Mouse (Mus musculus) bone marrow macrophage, adult 2 months (primary cell): ENCODE data around the gene Prickle2.

Source experiments
- CTCF ChIP-seq: IDR thresholded peaks from 2 replicates; pipeline ENCODE4 v1.5.1; 2012; ENCODE audit warnings: low read depth, mild to moderate bottlenecking, low read length, moderate library complexity
- POLR2A ChIP-seq: IDR thresholded peaks from 2 replicates; pipeline ENCODE4 v1.6.1; 2012; ENCODE audit warnings: mild to moderate bottlenecking, low read depth, low read length, borderline replicate concordance

GRCm38 (mm10) chr6:92477621-92478020 is 228.3 kb downstream of the Prickle2 start:
- TF ChIP-seq CTCF (no peak), POLR2A (no peak)
